8 mouse cellular contexts compared by ENCODE assay signal in the genomic region with DNA sequence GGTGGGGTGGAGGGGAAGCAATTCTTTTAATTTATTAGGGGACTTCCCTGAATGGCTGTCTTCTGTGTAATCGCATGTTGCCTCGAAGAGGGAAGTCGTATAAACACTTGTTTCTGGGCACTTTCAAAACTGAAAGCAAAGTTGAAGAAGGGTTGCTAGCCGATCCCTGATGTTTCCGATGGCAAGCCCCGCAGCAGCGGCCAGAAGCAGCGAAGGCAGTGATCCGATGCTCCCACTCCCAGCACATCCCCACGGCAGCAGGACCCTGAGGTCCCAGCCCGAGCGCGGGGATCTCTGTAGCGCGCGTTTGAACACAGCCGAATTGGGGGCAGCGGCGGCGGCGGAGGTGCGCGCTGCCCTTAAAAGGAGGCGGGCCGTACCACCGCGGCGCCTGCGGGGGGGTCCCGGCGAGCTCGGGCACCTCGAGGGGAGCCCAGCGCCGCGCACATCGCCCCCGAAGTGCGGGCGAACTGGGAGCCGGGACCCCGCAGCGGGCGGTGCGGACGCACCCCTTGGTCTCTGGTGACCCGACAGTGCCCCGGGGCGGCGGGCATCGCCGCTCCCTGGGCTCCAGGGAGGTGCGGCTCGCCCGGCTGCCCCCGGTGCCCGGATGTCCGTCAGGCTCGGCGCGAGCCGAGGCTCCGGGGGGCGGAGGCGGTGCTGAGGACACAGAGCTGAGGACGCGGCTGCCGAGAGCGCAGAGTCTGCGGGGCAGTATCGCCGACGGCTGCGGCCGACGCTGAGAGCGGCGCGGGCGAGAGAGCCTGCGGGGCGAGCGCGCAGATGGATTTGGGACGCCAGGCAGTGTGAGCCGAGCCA.
DNase-seq lines count a peak whose midpoint lies in the region.

No protein-coding gene starts in this region.

- intact Hi-C loops in left cerebral cortex, postnatal 36 days (cut with DNase I): no loop called here

- DNase-seq in adrenal gland, adult (ENCODE audit: inconsistent age in 2 of 2, low spot score in 1 of 2): peak; percentile 93 to 97
- peak; percentile 89 for DNase-seq in embryo, embryonic 10 days (ENCODE audit: low spot score)
- DNase-seq in gastrocnemius, postnatal 10 days: peak; percentile 88
- DNase-seq in induced T-regulatory cell, adult 2 months (ENCODE audit: low read depth): peak; percentile 90
- peak; percentile 84 to 85 for DNase-seq in left cerebral cortex, postnatal 36 days (ENCODE audit: low spot score in 2 of 2)
- peak; percentile 90 for DNase-seq in mesoderm, embryonic 11.5 days (ENCODE audit: low read depth, low spot score)
- DNase-seq in right cerebral cortex, postnatal 25 days: peak; percentile 86
- DNase-seq in urinary bladder, postnatal 36 days (ENCODE audit: low spot score in 2 of 2): peak; percentile 81 to 85

Comparison
In these comparisons a context has a peak if more than half of its experiments do, and no peak if none do; other contexts are left out.
1. Peak in every context shown above with its lines: DNase-seq.